Comparison of ENCODE assay signal across 9 mouse cellular contexts in genomic region chr6:33004607-33005006, GRCm38 (mm10). TPM values are rescaled to one million over a fixed set of nuclear protein-coding genes. Genes with fewer than 3 reads are reported as not detected.
DNase-seq lines count a peak whose midpoint lies in the region; TF ChIP-seq lines count a peak whose summit lies in the region.
"Had no signal": no experiment of that assay in that cellular context is flagged by ENCODE, and none has a peak within 500 bp of the region (broad histone marks: within the 10 kb centered on the region; RNA-seq: fewer than 3 reads in every experiment).

No protein-coding gene starts in this region.

- no peak for TF ChIP-seq POLR2A in brain, embryonic 14.5 days (IDR thresholded peaks at IDR 0.05; ENCODE audit: borderline replicate concordance, extremely low read depth, insufficient read depth, insufficient read length, poor library complexity, severe bottlenecking)

- DNase-seq in heart, adult 11 months = peak; percentile 77
- no peak for DNase-seq in heart, adult 8-10 months (ENCODE audit: low spot score)
- peak; percentile 34 for DNase-seq in MN1 (ENCODE audit: low spot score)
- peak; percentile 74 for DNase-seq in brain, embryonic 14.5 days (ENCODE audit: low read depth)
- DNase-seq in cerebellum, postnatal 14 days = peak; percentile 27 to 46
- DNase-seq in frontal cortex, postnatal 10 days (ENCODE audit: low spot score in 2 of 2) = no peak
- DNase-seq in retina, embryonic 14.5 days (ENCODE audit: low spot score) = no peak
- DNase-seq: right cerebral cortex, postnatal 25 days; thymus, adult 2 months had no signal

- no peak for TF ChIP-seq CTCF in brain, embryonic 14.5 days (IDR thresholded peaks at IDR 0.05; ENCODE audit: borderline replicate concordance, extremely low read depth, insufficient read depth, insufficient read length)

RNA-seq across cellular contexts. Expression of gene Chchd3, which starts 55.5 kb away (rescaled TPM):
- total RNA-seq in heart, adult 8-10 months (2022) = 100 to 1,000 TPM; 479 to 576 (median 528) TPM
- 84.4 and 85.6 TPM in 2 replicates for polyA plus RNA-seq in brain, embryonic 14.5 days (2012; rRNA removed)

Comparison
In these comparisons a context has a peak if more than half of its experiments do, and no peak if none do; other contexts are left out.
1. DNase-seq: peak in heart, adult 11 months (single experiment), MN1 (single experiment), brain, embryonic 14.5 days (single experiment) and cerebellum, postnatal 14 days (2 of 2); none in heart, adult 8-10 months (single experiment), frontal cortex, postnatal 10 days (0 of 2) and retina, embryonic 14.5 days (single experiment).